Mouse (Mus musculus): ENCODE data around the gene Vwc2.

Gene Vwc2

DNA sequence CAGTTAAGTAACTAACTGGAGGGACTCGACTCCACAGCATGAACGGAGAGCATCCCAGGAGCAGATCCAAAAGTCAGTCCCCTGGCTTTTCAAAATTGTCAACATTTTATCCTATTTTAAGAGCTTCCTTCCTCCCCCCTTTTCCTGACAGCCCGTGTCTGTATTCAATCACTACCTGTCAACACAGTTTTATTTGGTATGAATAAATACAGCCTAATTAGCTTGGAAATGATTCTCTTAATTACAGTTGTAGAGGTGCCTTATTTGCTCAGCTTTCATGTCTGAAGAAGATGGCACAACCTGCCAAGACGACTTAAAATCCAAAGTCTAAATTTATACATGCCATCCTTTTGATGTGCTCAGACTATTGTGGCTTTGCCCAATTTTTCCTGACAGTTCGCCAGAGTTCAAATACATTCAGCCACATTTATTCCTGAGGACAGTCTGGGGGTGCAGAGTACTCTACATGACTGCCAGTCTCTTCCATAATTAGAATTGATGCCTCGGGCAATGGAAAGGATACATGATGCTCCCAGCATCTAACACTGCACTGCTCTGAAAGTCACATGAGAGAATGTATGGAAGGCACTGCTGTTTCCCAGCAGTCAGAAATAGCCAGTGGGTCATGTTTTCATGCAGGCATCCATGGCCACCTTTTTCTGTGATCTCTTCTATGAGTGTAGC is 128.8 kb downstream of the Vwc2 start:
- DNase-seq (ENCODE audit: low spot score) = no peak

DNA sequence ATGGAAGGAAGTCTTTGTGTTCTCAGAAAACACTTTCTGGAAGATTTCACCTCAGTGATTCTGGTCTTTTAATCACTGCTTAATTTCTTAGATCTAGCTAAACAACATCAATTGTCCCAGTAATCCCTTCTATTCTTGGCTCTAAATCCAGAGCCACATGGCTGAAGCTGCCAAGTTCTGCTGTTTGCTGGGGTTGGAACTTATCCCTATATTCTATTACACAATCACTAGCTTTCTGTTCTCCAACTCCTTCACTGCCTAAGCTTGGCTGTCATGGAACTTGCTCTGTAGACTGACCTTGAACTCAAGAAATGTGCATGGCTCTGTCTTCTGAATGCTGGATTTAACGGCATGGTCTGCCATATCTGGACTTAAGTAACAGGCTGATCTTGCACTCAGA is 143.3 kb downstream of the Vwc2 start:
- no peak for DNase-seq (ENCODE audit: low spot score)

DNA sequence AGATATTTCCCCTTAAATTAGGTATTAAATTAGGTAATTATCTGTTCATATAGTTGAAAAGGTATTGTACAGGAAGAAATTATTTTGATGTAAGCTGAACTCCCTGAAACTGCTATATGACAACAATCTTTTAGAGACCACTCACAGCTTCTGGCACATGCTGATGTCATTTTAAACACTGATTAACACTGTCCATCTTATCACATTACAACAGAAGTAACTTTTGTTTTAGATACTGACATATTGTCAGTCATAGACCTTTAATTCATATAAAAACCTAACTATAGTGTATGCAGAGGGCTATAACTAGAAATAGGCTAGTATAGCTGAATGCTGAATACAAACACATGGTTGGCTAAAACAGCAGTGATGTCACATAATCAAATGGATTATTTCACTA is 166.1 kb downstream of the Vwc2 start:
- no peak for DNase-seq (ENCODE audit: low spot score)

DNA sequence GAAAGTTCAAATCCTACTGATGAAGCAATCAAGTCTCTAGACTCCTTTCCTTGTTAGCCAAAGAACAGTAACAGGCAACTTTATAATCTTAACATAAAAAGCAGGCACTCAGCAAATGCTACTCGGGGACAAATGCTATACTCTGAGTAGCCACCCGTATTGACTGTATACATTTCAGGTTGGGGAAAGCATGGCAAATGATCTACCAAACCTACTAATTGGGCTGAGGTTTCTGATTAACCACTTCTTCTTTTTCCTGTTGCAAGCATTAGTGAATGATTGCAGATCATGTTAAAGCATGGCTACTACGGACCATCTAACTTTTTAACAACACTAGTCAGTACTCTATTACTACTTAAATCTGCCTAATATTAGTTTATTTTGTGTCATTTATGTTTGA is 169.5 kb downstream of the Vwc2 start:
- DNase-seq (ENCODE audit: low spot score) = no peak

All from left cerebral cortex, adult 11 months (tissue).